Mouse (Mus musculus) G1E (cell line): ENCODE measurements around the gene Slc44a5.

Source experiments
- CTCF ChIP-seq: IDR thresholded peaks from 2 replicates; pipeline ENCODE4 v1.5.1; 2012; ENCODE audit warnings: low read depth, low read length, inconsistent platforms, mixed read lengths
- GATA1 ChIP-seq: IDR thresholded peaks from 2 replicates; pipeline ENCODE4 v1.6.1; 2012; ENCODE audit warnings: borderline replicate concordance, low read length, inconsistent platforms, mixed read lengths
- POLR2AphosphoS5 ChIP-seq: IDR thresholded peaks from 2 replicates; pipeline ENCODE4 v1.6.1; 2012; ENCODE audit warnings: low read depth, low read length, inconsistent platforms; ENCODE audit not compliant: insufficient replicate concordance
- TAL1 ChIP-seq: conservative IDR thresholded peaks from 2 replicates; pipeline ENCODE4 v1.6.1; 2012; ENCODE audit warnings: low read depth, low read length, inconsistent platforms, mixed read lengths

GRCm38 (mm10) chr3:154149778-154150177, 176.5 kb downstream of the Slc44a5 start:
- no peak for TF ChIP-seq CTCF
- no peak for TF ChIP-seq GATA1
- TF ChIP-seq TAL1 = no peak
- TF ChIP-seq POLR2AphosphoS5 = no peak
